Mouse (Mus musculus) liver, embryonic 12.5 days (tissue): ENCODE results near the gene Btf3. TPM values are rescaled to one million over a fixed set of nuclear protein-coding genes. Genes with fewer than 3 reads are reported as not detected.
A peak's percentile ranks its signal among the peaks of the same experiment; 100 is the strongest.

ENCODE experiments used
- ATAC-seq: fragments of 200-750 bp; cut with Nextera tagmentation; 2 replicates; pipeline ENCODE4 v1.8.0; 2017; ENCODE audit warnings: moderate number of reproducible peaks, mild to moderate bottlenecking, moderate library complexity
- H3K27ac ChIP-seq: fragments of 300-500 bp; sonication (generic); 2 replicates; pipeline ENCODE4 v1.5.1; 2016; ENCODE audit warnings: mild to moderate bottlenecking
- H3K27me3 ChIP-seq: fragments of 300-500 bp; sonication (generic); replicated peaks from 2 replicates; pipeline ENCODE4 v1.6.1; 2016; ENCODE audit warnings: mild to moderate bottlenecking, moderate library complexity
- H3K36me3 ChIP-seq: fragments of 300-500 bp; sonication (generic); 2 replicates; pipeline ENCODE4 v1.6.1; 2016; ENCODE audit warnings: mild to moderate bottlenecking, moderate library complexity
- H3K4me1 ChIP-seq: fragments of 300-500 bp; sonication (generic); 2 replicates; pipeline ENCODE4 v1.6.1; 2016
- H3K4me2 ChIP-seq: fragments of 300-500 bp; sonication (generic); 2 replicates; pipeline ENCODE4 v1.6.1; 2016; ENCODE audit warnings: mild to moderate bottlenecking, moderate library complexity
- H3K4me3 ChIP-seq: fragments of 300-500 bp; sonication (generic); 2 replicates; pipeline ENCODE4 v1.5.1; 2016; ENCODE audit warnings: mild to moderate bottlenecking, moderate library complexity
- H3K9ac ChIP-seq: fragments of 300-500 bp; sonication (generic); 2 replicates; pipeline ENCODE4 v1.6.1; 2016; ENCODE audit warnings: mild to moderate bottlenecking, moderate library complexity
- H3K9me3 ChIP-seq: fragments of 300-500 bp; sonication (generic); replicated peaks from 2 replicates; pipeline ENCODE4 v1.6.1; 2016; ENCODE audit warnings: mild to moderate bottlenecking, moderate library complexity
- WGBS: fragments of 180-500 bp; shearing (Covaris S2); methylation state at CpG from one replicate; pipeline ENCODE4 v1.1.7; 2016; ENCODE audit not compliant: insufficient replicate concordance; 5-methylcytosine and 5-hydroxymethylcytosine counted together
- polyA plus RNA-seq: library from polyadenylated mRNA; unstranded; fragments of >200 nt; fragmentation: Nextera tagmentation; extraction: Ambion mirVana; gene quantifications from 2 replicates; pipeline ENCODE4 v1.2.1, GENCODE M21; 2016

The Btf3 gene
- polyA plus RNA-seq, 1 experiment from 2014 or later: 552 TPM

GRCm38 (mm10) chr13:98356176-98356972 lies 39.6 kb upstream of the Btf3 start:
- Histone ChIP-seq H3K4me2 (no peak overlapping the region), H3K9ac (no peak overlapping the region), H3K27ac (no peak overlapping the region), H3K4me3 (no peak overlapping the region), H3K36me3 (no peaks in the 10 kb centered on the region), H3K27me3 (peaks cover 95% of the 10 kb centered on the region), H3K4me1 (peaks cover 21% of the 10 kb centered on the region), H3K9me3 (no peaks in the 10 kb centered on the region)
- ATAC-seq: no peak
- WGBS: 6% methylated on average over 9 of the region's 9 CpGs

- Histone ChIP-seq H3K9me3 (no peaks in the 10 kb centered on the region), H3K4me2 (peak overlapping the region; percentile 67), H3K27me3 (peaks cover 95% of the 10 kb centered on the region), H3K4me3 (peak overlapping the region; percentile 46), H3K9ac (no peak overlapping the region), H3K36me3 (no peaks in the 10 kb centered on the region), H3K4me1 (peaks cover 21% of the 10 kb centered on the region), H3K27ac (no peak overlapping the region)
- ATAC-seq: no peak
- 1% methylated on average over 77 of the region's 81 CpGs for WGBS
Measured at GRCm38 (mm10) chr13:98355559-98356111, 38.8 kb upstream of the Btf3 start.

- H3K9ac ChIP-seq: no peak overlapping the region
- H3K4me2 ChIP-seq: peak overlapping the region; percentile 67
- peaks cover 95% of the 10 kb centered on the region for H3K27me3 ChIP-seq
- peak overlapping the region; percentile 46 for H3K4me3 ChIP-seq
- peaks cover 21% of the 10 kb centered on the region for H3K4me1 ChIP-seq
- H3K9me3 ChIP-seq: no peaks in the 10 kb centered on the region
- WGBS: 3% methylated on average over 93 of the region's 102 CpGs
- no peaks in the 10 kb centered on the region for H3K36me3 ChIP-seq
- no peak overlapping the region for H3K27ac ChIP-seq
- no peak for ATAC-seq
Measured at GRCm38 (mm10) chr13:98354871-98355558, 38.2 kb upstream of the Btf3 start.

GRCm38 (mm10) chr13:98354090-98354801 lies 37.4 kb upstream of the Btf3 start, which contains the start of gene Foxd1:
Foxd1 (plus strand) TSS chr13:98354242.
- Histone ChIP-seq H3K9ac (no peak within 1 kb of the TSS), H3K36me3 (no peaks in the 10 kb centered on the region), H3K4me2 (peak within 1 kb of the TSS; percentile 67), H3K9me3 (no peaks in the 10 kb centered on the region), H3K27ac (no peak within 1 kb of the TSS), H3K4me1 (peaks cover 21% of the 10 kb centered on the region), H3K27me3 (peaks cover 95% of the 10 kb centered on the region), H3K4me3 (peak within 1 kb of the TSS; percentile 46)
- under 1% methylated on average over 64 of the region's 76 CpGs for WGBS
- peak; percentile 77 for ATAC-seq

DNA sequence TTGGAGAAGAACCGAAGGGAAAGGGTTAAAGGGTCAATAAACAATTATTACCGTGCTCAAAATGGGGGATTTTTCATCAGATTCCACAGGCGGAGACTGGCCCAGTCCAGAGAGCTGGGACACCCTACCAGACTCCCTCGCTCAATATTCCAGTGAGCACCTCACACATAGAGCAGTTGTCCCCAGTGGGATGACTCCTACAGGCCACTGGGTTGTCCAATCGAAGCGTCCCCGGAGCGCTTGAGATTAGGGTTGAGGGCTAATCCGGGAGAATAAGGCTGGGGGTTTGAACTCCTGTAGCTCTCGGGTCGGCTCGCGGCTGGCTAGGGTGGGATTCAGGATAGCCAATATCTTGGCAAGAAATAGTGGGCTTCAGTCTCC lies 36.9 kb upstream of the Btf3 start:
- peaks cover 21% of the 10 kb centered on the region for H3K4me1 ChIP-seq
- no peaks in the 10 kb centered on the region for H3K36me3 ChIP-seq
- peaks cover 95% of the 10 kb centered on the region for H3K27me3 ChIP-seq
- peak overlapping the region; percentile 46 for H3K4me3 ChIP-seq
- H3K9ac ChIP-seq: no peak overlapping the region
- no peak for ATAC-seq
- no peak overlapping the region for H3K27ac ChIP-seq
- no peaks in the 10 kb centered on the region for H3K9me3 ChIP-seq
- under 1% methylated on average over 13 of the region's 13 CpGs for WGBS
- H3K4me2 ChIP-seq: peak overlapping the region; percentile 67

DNA sequence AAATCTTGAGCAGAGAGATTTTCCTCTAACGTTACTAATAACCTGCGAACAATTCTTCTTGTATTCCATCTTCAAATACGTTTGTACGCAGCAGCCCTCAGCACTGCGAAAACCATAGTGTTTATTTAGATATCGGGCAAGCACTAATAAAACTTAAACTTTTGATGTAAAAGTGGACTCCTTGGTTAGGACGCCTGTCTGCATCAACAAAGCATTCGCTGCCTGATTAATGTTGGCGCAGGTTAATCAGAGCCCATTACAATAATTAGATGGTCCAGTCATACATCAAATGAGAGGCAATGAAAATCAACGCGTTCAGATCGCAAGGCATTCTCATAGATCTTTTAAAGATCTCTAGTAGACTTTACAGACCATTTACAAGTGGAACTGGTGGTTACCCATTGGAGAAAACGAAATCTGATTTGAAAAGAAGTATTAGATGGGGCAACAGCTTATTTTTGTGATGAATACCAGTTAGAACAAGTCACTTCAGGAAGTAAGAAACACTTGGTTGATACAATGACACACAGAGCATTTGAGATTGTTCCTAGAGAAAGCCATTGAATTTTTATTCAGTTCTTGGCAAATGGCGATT lies 35.7 kb upstream of the Btf3 start:
- 15% methylated on average over 14 of the region's 14 CpGs for WGBS
- Histone ChIP-seq H3K27me3 (peaks cover 86% of the 10 kb centered on the region), H3K4me1 (peaks cover 21% of the 10 kb centered on the region), H3K4me2 (no peak overlapping the region), H3K4me3 (no peak overlapping the region), H3K36me3 (no peaks in the 10 kb centered on the region), H3K9ac (no peak overlapping the region), H3K9me3 (no peaks in the 10 kb centered on the region), H3K27ac (no peak overlapping the region)
- ATAC-seq: no peak

DNA sequence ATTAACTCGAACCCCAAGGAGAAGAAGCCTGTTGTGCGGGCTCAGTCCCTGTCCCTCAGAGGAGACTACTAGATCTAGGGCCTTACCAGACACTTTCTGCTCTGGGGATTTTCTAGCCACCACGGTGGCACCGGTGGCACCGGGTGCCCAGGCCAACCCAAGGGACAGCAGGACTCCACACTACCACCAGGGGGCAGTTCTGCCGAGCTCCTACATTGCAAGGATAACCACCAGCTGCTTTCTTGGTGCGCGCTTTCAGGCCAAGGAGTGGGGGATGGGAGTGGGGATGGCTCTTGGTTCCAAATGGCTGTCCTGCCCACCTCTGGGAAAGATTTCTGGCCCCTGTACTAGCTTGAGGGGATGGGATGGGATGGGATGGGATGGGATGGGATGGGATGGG lies 34.7 kb upstream of the Btf3 start:
- Histone ChIP-seq H3K9ac (no peak overlapping the region), H3K4me2 (no peak overlapping the region), H3K9me3 (no peaks in the 10 kb centered on the region), H3K27ac (no peak overlapping the region), H3K36me3 (no peaks in the 10 kb centered on the region), H3K4me3 (no peak overlapping the region), H3K4me1 (peaks cover 21% of the 10 kb centered on the region), H3K27me3 (peaks cover 81% of the 10 kb centered on the region)
- no peak for ATAC-seq
- 6% methylated on average over 8 of the region's 8 CpGs for WGBS

- Histone ChIP-seq H3K36me3 (no peaks in the 10 kb centered on the region), H3K9ac (no peak overlapping the region), H3K9me3 (no peaks in the 10 kb centered on the region), H3K4me1 (peaks cover 9% of the 10 kb centered on the region), H3K27ac (no peak overlapping the region), H3K4me2 (no peak overlapping the region), H3K4me3 (no peak overlapping the region), H3K27me3 (peaks cover 74% of the 10 kb centered on the region)
- WGBS: 61% methylated on average over 4 of the region's 4 CpGs
- no peak for ATAC-seq
Measured at GRCm38 (mm10) chr13:98349491-98349890, 32.7 kb upstream of the Btf3 start.

GRCm38 (mm10) chr13:98340506-98340905 lies 23.7 kb upstream of the Btf3 start:
- H3K9me3 ChIP-seq: no peaks in the 10 kb centered on the region
- no peak overlapping the region for H3K9ac ChIP-seq
- H3K4me2 ChIP-seq: no peak overlapping the region
- 64% methylated on average over 5 of the region's 5 CpGs for WGBS
- ATAC-seq: no peak
- no peak overlapping the region for H3K4me3 ChIP-seq
- H3K36me3 ChIP-seq: no peaks in the 10 kb centered on the region
- peaks cover 22% of the 10 kb centered on the region; the same call in 1 of the 2 replicates for H3K27me3 ChIP-seq
- no peaks in the 10 kb centered on the region for H3K4me1 ChIP-seq
- H3K27ac ChIP-seq: no peak overlapping the region

DNA sequence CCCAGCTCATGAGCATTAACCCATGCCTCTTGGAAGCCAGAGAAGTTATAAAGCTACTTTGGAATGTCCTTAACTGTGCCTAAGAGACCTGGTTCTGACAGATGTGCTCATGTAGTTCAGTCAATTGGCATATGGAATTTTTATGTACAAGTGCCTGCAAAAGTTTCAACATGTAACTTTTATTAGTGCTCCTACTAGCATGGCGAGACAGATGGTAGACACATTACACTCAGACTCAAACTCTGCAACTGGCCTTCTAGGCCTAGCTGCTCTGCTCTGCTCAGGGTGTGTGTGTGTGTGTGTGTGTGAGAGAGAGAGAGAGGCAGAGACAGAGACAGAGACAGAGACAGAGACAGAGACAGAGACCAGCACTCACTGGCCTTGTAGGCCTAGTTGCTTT lies 19.4 kb upstream of the Btf3 start:
- Histone ChIP-seq H3K9me3 (no peaks in the 10 kb centered on the region), H3K4me1 (no peaks in the 10 kb centered on the region), H3K4me2 (no peak overlapping the region), H3K27me3 (peaks cover 23% of the 10 kb centered on the region), H3K27ac (no peak overlapping the region), H3K36me3 (no peaks in the 10 kb centered on the region), H3K9ac (no peak overlapping the region), H3K4me3 (no peak overlapping the region)
- 67% methylated on average over 1 of the region's 1 CpGs for WGBS
- ATAC-seq: no peak

DNA sequence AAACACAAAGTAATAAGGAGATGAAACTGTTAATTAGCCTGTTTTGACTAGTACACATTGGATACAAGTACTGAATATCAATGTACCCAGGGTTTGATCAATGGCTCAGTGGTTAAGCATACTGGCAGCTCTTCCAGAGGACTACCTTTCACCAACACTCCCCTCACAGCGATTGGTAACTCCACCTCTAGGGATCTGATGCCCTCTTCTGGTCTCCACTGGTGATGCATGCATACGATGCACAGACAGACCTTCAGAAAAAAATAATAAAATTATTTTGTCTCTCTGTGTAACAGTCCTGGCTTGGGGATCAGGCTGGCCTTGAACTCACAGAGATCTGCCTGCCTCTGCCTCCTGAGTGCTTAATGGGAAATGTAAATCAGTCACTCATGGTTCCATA lies 15.3 kb upstream of the Btf3 start:
- no peaks in the 10 kb centered on the region for H3K4me1 ChIP-seq
- WGBS: 42% methylated on average over 2 of the region's 2 CpGs
- H3K4me2 ChIP-seq: no peak overlapping the region
- no peak overlapping the region for H3K9ac ChIP-seq
- H3K36me3 ChIP-seq: no peaks in the 10 kb centered on the region
- H3K9me3 ChIP-seq: no peaks in the 10 kb centered on the region
- ATAC-seq: no peak
- no peak overlapping the region for H3K4me3 ChIP-seq
- H3K27me3 ChIP-seq: peaks cover 11% of the 10 kb centered on the region
- H3K27ac ChIP-seq: no peak overlapping the region
